Mouse (Mus musculus) left cerebral cortex, postnatal 4 days (tissue): ENCODE measurements at regions not wholly inside any gene's neighbourhood (a gene's known extent, or its start where the extent isn't known, plus 50 kb on each side); places are given as distances from the start of the nearest gene placed in this dataset.

Experiments used
- DNase-seq: peaks from one replicate; pipeline ENCODE4 v3.0.0-alpha.2; 2022
- intact Hi-C: fragments of 180-260 bp; cut with DNase I; formaldehyde crosslinking; loops from one replicate; pipeline ENCODE4 v1.15.1; 2025

DNA sequence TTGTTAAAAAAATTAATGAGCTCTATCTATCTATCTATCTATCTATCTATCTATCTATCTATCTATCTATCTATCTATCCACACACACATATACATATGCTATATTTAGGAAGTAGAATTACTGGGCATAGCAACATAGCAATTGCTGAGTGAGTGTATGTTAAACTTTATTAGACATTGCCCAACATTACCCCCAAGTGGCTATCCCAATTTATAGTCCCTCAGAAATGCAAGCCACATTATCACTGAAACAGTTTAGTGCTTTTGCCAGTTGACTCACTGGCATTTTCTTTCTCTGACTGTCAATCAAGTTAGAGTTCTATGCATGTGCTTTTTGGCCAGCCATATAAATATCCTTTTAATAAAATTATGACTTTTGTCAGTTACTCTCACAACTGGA, 302.3 kb upstream of the Gm21798 start:
- DNase-seq = no peak
- intact Hi-C loops = no loop called here

DNA sequence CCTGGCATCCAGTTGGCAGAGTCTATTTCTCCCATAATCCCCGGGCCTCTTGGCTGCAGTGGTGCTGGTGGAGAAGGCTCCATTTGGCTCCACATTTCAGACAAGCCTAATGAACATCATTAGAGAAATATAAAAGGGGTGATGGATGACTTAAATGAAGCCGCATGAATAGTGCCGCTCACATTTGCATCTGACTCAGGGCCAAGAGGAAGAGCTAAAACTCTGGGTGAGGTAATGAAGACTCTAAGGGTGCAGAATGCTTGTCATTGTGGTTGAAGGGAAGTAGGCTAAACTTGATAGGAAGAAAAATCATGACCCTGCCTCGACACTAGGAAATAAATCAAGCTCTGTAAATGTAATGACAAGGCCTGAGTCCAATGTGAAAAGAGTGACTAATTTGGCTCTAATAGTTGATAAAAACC, 298.3 kb upstream of the Gm21798 start:
- DNase-seq = peak; percentile 52
- intact Hi-C loops = no loop called here

DNA sequence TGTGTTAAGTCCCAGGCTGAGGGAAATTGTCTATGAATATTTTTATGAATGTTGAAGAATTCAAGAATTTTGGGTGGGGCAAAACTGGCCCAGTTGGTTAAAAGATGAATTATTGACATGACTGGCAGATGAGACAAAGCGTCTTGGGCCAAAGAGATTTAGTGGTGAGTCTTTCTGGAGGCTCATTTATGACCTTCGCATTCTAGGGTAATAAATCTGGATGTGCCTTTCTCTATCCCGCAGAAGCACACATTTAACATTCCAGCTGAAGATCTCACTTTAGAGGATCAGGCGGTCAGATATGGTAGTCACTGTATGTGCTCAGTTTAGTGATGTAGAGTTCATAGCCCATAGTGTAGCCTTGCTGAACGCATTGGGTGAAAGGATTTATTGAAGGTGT, 296.9 kb upstream of the Gm21798 start:
- DNase-seq = no peak
- intact Hi-C loops = no loop called here

DNA sequence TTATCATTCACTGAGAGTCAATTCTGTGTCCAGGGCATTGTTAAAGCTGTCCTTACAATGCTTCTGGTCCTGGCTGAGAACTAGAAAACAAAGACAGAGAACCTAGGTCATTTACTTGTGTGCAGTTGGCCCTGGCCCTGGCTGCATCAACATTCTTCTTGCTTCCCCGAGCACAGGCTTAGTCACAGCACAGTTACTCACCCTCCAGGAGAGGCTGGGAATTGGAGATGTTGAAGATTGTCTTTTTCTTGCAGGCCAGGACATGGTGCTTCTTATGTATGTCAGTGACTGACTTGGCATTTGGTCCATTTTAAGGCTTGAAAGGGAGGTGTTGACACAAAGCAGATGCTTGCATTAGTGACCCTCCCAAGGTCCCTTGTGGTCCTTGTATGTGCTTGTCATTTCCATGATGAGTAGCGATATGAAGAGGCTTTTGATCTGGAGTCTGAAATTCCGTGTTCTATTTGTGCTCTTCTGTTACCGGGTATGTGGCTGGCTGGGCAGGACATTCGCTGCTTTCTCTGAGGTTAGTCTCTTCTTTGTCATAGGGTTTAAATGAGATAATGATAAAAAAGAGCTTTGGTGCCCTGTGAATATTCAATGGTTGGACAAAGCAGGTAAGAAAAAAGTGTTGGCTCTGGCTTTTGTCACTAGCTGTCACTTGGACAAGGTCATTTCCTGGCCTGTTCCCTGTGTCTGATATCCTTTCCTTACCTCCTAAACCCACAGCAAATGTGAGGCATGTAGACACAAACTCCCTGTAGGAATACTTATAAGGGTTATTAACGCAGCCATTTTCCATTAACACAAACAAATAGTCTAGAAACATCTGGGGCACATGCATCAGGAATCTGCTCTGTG, 285.0 kb upstream of the Gm21798 start:
- intact Hi-C loops = no loop called here
- DNase-seq = no peak

DNA sequence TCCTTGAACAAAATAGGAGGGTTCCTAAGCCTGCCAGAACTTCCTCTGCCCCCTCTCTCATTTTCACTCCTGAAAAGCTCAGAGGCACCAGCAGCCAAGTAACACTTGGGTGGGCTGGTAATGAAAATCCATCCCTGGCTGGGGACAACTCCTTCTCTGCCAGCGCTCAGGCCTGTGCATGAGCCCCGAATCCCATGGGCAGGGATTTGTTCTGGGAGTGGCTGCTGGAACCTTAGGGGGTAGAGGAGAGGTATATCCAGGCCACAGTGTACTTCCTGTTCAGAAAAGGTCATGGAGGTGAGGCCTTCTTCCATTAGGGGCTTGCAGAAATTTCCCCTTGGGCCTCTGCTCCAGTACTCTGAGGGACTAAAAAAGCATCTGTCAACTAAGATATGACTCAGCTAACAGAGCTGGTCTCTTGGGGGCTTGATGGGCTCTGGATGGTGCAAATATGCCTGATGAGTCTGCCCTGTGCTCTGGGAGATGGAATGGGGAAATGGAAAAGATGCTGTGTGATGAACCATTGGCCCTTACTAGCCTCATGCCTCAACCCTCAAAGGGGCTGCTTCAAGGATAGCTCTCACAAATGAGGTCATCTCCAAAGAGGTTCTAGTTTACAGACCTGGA, 284.2 kb upstream of the Gm21798 start:
- DNase-seq = peak; percentile 69

DNA sequence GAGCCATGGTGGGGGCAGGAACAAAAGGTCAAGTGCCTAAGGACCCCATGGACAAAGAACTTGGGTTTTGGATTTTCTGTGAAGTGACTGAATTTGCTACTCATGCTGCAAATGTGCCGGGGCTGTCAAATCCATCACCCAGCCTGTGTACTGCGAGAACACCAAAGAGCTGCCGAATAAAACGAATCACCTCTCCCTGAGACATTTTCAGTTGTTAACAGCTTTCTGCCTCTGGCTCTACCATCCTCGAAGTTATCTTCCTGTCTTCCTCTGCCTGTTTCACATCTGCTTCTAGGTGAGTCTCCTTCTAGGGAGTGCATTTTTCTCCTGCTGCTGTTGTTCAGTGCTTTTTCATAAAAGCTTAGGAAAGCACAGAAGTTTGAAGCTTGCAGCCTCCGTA, 283.3 kb upstream of the Gm21798 start:
- intact Hi-C loops = no loop called here
- DNase-seq = no peak

More for the DNA sequence above, 284.2 kb upstream of the Gm21798 start:
- intact Hi-C loops = no loop called here

DNA sequence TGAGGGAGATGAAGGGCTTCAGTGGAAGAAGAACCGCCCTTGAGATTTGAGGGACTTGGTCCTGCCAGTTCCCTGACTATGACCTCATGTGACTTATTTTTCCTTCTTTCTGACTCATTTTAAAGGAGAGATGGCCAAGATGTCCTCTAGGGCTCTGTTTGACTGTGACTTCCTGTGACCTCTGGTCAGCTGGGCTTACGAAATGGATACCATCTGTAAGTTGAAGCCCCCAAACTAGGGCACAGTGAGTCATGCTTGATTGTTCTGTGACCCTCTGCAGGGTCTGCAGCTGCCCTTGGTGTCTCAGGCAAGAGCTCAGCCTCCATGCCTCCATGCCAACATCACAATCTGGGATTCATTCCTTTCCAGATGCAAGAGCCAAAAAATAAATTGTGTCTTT, 282.3 kb upstream of the Gm21798 start:
- DNase-seq = peak; percentile 23
- intact Hi-C loops = no loop called here

DNA sequence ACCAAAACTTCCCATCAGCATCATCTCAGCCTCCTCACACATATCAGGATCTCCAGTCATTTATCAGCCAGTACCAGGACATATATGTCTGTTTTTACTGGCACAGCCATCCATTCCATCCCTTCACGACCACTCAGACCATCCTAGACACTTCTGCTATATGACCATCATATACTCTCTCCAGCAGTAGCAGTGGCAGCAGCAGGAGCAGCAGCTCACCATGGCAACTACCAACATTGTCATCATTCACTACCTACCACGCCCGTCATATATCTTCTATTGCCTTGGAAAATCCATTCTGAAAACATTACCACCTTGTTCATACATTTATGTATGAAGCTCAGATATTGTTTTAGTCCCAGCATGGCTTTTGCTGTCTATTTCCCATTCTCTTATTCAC, 276.1 kb upstream of the Gm21798 start:
- intact Hi-C loops = no loop called here

DNA sequence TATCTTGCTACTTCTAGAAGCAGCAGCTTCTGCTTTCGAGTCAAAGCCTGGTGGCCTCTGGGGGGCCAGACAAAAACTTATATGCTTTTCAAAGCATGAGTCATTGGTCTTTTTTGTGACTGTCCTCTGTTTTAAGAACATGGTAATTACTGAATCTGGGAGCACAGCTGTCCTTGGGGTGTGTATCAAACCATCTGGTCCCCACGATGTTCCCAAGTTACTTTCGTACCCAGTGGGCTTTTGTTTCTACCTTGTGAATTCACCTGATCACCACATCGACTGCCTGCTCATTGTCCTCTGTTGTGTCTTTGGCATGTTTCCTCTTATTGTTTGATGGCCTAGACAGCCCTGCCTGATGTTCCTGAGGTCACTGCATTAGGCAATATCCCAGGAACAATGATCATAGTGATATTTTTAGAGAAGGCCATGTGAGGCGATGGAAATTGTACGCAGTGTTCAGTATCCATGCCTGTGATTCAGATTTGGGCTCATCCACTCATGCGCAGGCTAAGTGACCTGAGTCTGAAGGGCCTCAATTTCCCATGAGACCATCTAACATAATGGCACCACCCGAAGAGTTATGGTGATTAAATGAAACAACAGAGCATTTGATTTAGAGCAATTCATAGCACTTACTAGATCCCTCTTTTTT, 275.1 kb upstream of the Gm21798 start:
- DNase-seq = no peak
- intact Hi-C loops = no loop called here

More for the DNA sequence above, 276.1 kb upstream of the Gm21798 start:
- DNase-seq = no peak

DNA sequence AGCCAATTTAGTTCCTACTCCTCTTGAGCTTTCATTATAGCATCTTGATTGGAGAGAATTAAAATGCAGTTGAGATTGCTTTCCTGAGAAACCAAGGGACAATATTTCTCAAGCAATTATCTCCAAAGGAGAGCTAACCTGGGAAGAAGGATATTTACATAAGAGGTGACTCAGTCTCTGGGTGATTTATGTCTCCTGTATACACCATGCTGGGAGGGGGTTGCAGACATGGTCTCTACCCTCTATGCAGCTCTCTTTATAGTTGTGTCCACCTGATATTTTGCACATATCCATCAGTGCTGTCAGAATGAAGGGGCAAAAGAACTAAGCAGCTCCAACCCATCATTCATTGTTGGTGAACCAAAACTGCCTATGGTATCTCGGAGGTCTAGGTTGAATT, 274.6 kb upstream of the Gm21798 start:
- intact Hi-C loops = no loop called here
- no peak for DNase-seq

DNA sequence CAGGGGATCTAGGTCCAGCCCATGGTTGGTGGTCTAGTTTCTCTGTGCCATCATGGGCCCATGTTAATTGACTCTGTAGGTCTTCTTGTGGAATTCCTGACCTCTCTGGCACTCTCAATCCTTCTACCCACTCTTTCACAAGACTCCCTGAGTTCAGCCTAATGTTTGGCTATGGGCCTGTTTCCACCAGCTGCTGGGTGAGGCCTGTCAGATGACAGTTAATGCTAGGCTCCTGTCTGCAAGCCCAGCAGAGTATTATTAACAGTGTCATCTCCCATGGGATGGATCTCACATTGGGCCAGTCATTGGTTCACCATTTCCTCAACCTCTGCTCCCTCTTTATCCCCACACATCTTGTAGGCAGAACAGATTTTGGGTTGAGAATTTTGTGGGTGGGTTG, 271.5 kb upstream of the Gm21798 start:
- intact Hi-C loops = no loop called here
- no peak for DNase-seq

DNA sequence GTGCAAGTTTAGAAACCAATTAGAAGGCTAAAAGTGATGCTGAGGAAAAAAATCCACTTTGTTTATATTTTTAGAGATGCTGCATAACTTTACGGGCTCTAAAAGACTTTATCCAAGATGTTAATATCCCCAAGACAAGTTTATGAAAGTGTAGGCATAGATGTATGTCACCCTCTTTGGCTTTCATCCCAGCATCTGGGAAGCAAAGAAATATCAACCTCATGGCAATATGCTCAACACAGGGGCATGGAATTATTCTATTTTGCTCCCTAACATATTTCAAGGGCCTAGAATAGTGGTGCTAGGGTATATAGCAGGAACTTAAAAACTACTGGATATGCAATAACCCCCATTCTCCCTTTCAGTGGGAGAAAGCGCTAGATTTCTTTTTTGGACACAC, 260.0 kb upstream of the Gm21798 start:
- intact Hi-C loops = no loop called here

DNA sequence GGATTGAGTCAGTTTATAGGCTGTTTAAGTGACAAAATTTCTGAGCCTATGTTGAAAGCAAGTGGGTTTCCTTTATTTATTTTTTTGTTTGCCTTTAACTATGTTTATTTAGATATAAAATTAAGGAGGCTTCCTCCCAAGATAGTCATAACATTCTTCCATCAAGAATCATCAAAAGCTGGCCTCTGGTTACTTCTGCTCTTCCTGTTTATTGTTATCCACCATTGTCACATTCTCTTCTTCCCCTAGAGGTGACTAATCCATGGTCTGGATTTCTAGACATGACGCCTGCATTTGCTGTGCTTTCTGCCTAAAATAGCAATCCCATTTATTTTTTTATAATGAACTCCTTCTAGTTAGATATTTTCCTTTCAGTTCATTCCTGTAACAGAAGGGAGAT, 259.3 kb upstream of the Gm21798 start:
- intact Hi-C loops = no loop called here
- DNase-seq = no peak

More for the DNA sequence above, 260.0 kb upstream of the Gm21798 start:
- DNase-seq = no peak

DNA sequence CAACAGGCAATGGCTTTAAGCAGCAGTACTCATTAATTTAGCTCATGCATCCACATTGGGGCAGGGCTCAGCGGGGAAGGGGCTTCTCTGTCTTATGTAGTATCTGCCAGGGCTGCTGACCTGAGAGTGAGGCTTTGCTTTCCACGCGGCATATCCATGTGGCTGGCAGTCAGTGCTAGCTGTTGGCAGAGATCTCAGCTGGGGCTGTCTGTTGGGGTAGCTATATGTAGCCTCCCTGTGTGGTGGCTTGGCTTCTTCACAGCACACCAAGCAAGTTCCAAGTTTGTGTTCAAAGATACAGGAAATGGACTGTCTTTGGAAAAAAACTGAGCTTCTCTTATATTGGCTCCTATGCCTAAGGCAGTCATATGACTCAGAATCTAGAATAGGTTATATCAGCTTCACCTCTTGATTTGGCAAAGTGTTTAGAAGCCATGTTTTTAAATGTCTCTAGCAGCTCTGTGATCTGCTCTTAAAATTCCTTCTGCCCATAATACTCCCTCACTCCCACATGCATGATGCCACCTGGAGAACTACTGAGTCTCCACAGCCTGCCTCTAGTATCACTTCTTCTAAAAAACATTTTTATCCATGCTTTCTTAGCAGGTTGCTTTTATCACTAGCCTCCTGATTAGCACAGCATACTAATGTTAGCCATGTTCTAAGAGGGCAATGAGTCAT, 254.9 kb upstream of the Gm21798 start:
- peak; percentile 68 for DNase-seq
- intact Hi-C loops = no loop called here

DNA sequence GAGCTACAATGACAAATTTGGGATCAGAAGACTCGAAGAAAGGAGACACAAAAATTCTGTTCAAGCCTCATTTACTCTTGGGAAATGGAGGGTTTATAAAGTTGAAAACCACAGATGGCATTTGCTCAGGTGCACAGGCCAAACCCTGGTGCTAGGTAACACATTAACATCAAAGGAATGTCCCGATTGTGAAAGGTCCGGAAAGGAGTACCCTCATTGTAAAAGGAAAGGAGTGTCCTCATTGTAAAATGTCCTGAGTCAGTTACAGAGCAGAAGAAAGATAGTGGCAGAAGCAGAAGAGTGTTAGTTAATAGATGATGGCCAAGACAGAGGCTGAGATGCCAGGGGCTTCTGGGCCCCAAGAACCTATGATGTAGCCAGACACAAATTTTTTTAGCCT, 252.8 kb upstream of the Gm21798 start:
- no peak for DNase-seq
- intact Hi-C loops = no loop called here

DNA sequence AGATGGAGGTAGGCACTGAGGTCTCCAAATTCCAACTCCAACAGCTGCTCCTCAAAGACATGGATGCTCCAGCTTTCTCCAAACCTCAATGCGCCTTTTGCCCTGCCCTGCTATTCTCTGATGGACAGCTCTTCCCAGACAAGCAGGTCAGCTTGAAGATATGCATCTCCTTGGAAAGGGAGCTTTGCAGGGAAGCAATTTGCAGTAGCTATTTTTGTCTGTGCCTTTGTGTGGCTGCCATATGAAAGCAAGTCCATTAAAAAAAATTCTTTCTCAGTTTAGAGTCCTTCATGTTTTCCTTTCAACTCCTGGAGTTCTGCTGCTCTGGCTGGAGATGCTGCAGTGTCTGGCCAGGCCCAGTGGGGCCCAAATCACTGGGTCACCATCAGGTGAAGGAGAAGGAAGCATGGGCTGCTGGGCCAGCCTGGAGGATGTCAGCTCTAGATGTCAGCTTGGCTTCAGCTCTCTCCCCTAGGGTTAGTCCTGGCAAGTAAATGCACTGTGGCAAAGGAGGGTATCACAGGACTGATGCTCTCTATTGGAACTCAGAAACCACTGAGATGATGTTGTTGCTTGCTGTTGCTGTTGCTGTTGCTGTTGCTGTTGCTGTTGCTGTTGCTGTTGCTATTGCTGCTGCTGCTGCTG, 240.5 kb upstream of the Gm21798 start:
- intact Hi-C loops = no loop called here
- DNase-seq = peak; percentile 57

DNA sequence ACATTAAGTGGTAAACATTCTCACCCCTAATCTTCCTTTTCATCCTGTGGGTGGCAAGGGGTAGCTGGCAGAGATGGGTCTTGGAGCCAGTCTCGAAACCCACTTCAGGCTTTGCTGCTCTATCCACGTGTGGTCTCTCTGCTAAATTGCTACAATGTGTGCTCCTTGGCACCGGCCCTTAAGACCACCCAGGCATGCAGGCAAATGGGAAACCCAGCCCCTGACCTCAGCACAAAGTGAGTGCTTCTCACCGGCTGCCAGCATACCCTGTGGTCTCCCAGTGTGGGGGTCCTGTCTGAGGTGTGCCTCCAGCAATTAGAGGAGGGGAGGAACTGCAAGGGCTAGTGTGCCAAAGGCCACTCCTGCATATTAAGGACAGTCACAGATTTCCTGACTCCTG, 238.5 kb upstream of the Gm21798 start:
- peak; percentile 84 for DNase-seq
- intact Hi-C loops = no loop called here

DNA sequence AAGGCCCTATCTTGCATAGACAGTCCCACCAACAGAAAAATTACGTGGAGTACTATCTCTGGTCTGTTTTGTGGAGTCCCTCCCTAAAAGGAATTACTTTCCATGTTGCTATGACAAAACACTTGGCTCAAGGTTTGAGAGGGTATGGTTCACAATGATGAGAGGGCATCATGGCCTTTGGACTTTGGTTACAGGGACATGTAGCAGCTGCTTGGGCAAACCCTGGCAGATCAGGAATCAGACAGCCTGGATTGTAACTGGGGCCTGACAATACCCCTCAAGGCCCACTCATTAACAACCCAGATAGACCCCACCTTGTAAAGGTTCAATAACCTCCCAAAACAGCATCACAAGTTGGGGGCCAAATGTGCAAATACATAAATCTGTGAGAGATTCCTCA, 237.0 kb upstream of the Gm21798 start:
- intact Hi-C loops = no loop called here

DNA sequence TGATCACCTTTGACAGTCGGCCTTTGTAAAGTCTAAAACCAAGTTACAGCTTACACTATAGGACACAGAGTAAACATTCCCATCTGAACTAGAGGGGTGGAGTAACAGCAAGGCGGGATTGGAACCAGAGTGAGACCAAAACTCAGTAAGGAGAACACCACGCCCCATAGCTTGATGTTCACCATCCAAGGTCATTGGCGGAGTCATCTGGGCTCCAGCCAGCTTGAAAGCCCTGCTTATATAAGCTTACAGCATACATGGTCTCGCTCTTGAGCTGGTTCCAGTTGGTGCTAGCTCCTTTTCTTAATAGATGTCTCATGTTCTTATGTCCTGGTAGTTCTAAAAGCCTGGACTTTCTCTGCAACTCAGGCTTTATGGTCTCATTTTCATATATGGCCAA, 236.4 kb upstream of the Gm21798 start:
- intact Hi-C loops = no loop called here
- DNase-seq = no peak

More for the DNA sequence above, 237.0 kb upstream of the Gm21798 start:
- no peak for DNase-seq

DNA sequence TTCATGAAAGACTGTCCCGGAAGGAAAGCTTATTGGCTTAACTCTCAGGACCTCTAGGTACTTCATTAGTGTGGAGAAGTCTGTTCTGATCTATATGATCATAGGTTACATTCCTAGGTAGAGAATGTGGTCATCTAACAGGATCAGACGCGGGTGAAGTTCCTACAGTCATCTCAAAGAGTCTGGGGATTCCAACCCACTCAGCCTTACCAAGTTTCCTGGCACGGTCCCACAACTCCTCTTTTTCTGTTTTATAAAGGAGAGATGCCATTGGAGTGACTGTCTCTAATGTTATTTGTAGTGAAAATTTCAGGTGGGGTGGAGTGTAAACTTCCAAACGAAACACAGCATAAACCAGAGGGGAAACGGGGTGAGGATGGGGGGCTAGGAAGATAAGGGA, 233.4 kb upstream of the Gm21798 start:
- intact Hi-C loops = no loop called here
- DNase-seq = no peak

DNA sequence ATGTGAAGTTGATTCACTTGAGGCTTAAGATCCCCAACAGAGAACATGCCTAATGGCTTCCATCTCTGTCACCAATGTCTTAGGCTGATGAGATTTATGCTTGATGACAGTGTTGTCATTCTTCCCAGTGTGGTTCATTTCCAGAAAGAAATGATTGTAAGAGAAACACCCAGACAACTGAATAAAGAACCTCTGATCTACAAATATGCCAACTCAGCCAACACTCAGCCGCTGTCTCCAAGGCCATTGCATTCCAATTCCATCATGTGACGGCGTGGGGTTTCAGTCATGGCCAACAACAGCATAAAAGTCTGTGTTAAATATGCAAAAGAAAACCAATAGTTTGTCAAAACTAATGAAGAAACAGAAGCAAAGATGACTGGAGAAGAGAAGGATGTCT, 230.7 kb upstream of the Gm21798 start:
- DNase-seq = no peak
- intact Hi-C loops = no loop called here
